Mouse (Mus musculus): ENCODE measurements around the gene Mospd3.

DNA sequence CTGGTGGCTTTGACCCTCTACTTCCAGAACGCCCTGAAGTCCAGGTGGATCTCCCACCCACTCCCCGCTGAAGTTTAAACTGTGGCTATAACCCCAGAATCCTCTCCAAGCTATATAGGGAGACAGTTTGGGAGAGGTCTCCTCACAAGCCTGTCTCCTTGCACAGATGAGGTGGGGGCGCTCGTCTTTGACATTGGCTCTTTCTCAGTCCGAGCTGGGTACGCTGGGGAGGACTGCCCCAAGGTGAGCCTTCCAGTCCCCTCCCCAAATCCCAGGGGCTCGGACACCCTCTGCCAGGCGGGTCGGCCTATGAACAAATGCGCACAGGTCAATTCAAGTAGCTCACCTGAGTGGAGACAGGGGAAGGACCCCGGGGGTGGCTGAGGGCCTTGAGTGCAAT, 47.0 kb downstream of the Mospd3 start:
- TF ChIP-seq POLR2A (IDR thresholded peaks at IDR 0.05; ENCODE audit: insufficient read depth, low read depth, low read length) = no peak
- TF ChIP-seq EP300 (IDR thresholded peaks at IDR 0.05; ENCODE audit: insufficient read depth, low read depth, low read length) = no peak
- no peak for TF ChIP-seq CTCF (IDR thresholded peaks at IDR 0.05)

Measured in heart, adult 2 months (tissue).